Mouse (Mus musculus): ENCODE measurements around the gene Gpr179.

GRCm38 (mm10) chr11:97363644-97363995 lies 11.7 kb upstream of the Gpr179 start:
- no peak for TF ChIP-seq CTCF (conservative IDR thresholded peaks at IDR 0.05; ENCODE audit: insufficient read depth, insufficient read length, low read depth, low read length)
- no peak for TF ChIP-seq POLR2A (IDR thresholded peaks at IDR 0.05; ENCODE audit: low read depth, low read length)

Measured in kidney, adult 2 months (tissue).